Mouse (Mus musculus): ENCODE data around the gene S100a6.

DNA sequence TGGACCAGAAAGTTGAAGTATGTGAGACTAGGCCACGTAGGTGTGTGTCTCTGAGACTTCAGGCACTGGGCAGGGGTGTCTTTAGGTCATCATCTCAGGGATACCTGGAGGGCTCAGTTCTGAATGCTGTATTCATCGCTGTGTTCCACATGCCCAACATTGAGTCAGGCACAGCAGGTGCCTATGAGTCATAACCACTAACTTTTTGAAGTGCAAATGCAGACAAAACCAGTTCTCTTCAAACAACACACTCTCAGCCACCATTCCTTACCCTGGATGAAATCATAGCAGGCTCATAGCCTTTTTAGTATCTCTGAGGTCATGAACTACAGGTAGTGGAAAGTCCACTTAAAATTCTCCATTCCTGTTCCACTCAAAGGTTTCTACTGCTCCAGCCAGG is 16.6 kb downstream of the S100a6 start:
- no peak for TF ChIP-seq GATA1 (IDR thresholded peaks at IDR 0.05; ENCODE audit: borderline replicate concordance, low read length)
- no peak for TF ChIP-seq FLI1 (IDR thresholded peaks at IDR 0.05; ENCODE audit: low read length)

Data from megakaryocyte, embryonic 14.5 days (primary cell).